Mouse (Mus musculus) neural tube, embryonic 14.5 days (tissue): Measurements from ENCODE around the gene Araf. TPM values are rescaled to one million over a fixed set of nuclear protein-coding genes. Genes with fewer than 3 reads are reported as not detected.

Experiments
- microRNA-seq: library from miRNA; unstranded; fragments of <30 nt; microRNA quantifications from one replicate; pipeline ENCODE4, GENCODE M21; 2016
- polyA plus RNA-seq: library from polyadenylated mRNA; unstranded; fragments of >200 nt; fragmentation: Nextera tagmentation; extraction: Ambion mirVana; gene quantifications from 2 replicates; pipeline ENCODE4 v1.2.1, GENCODE M21; 2014

The Araf gene
- polyA plus RNA-seq, 1 experiment from 2014 or later, result 400 TPM

Small RNAs within 50 kb of the gene (microRNA-seq; reads per million reads assigned to microRNA genes)
- not detected for gene Gm24824
- 1.4 reads per million for gene Mir5617

Other genes with a start within 250 kb of the Araf start
- 0.44 and 0.75 TPM in 2 replicates for gene Rgn, start 248.0 kb upstream of the Araf start, polyA plus RNA-seq
- gene Rbm10, start 180.3 kb upstream of the Araf start, polyA plus RNA-seq, result 41.5 and 42.6 TPM in 2 replicates
- gene Ndufb11, start 180.2 kb upstream of the Araf start, polyA plus RNA-seq, result 248 TPM in 2 replicates
- 318 and 392 TPM in 2 replicates for gene Uba1, start 139.5 kb upstream of the Araf start, polyA plus RNA-seq
- gene Cdk16, start 109.9 kb upstream of the Araf start, polyA plus RNA-seq, result 117 and 120 TPM in 2 replicates
- gene Usp11, start 93.9 kb upstream of the Araf start, polyA plus RNA-seq, result 85.9 and 93.5 TPM in 2 replicates
- 2.0 and 5.6 TPM in 2 replicates for gene Timp1, start 72.4 kb downstream of the Araf start, polyA plus RNA-seq
- 88.5 and 101 TPM in 2 replicates for gene Syn1, start 123.2 kb downstream of the Araf start, polyA plus RNA-seq
- 4.6 and 5.5 TPM in 2 replicates for gene Cfp, start 133.7 kb downstream of the Araf start, polyA plus RNA-seq
- gene Elk1, start 152.8 kb downstream of the Araf start, polyA plus RNA-seq, result 8.2 and 11.7 TPM in 2 replicates
- 28.3 and 30.7 TPM in 2 replicates for gene Uxt, start 164.2 kb downstream of the Araf start, polyA plus RNA-seq